Mouse (Mus musculus) embryonic fibroblast, embryonic 13.5 days (primary cell): ENCODE measurements around the gene Qdpr.

Source experiments
- CTCF ChIP-seq: IDR thresholded peaks from 2 replicates; pipeline ENCODE4 v1.5.1; 2011; ENCODE audit warnings: mild to moderate bottlenecking, control low read depth, low read length, moderate library complexity, borderline replicate concordance; ENCODE audit not compliant: insufficient read depth
- POLR2A ChIP-seq: IDR thresholded peaks from 2 replicates; pipeline ENCODE4 v1.6.1; 2011; ENCODE audit warnings: low read depth, mild to moderate bottlenecking, control low read depth, low read length, moderate library complexity

GRCm38 (mm10) chr5:45493191-45494092, 43.4 kb upstream of the Qdpr start, which contains the start of gene Lap3:
- TF ChIP-seq CTCF, result no peak
- TF ChIP-seq POLR2A, result peak; percentile 91
